17 mouse cellular contexts compared by ENCODE assay signal in the genomic region with DNA sequence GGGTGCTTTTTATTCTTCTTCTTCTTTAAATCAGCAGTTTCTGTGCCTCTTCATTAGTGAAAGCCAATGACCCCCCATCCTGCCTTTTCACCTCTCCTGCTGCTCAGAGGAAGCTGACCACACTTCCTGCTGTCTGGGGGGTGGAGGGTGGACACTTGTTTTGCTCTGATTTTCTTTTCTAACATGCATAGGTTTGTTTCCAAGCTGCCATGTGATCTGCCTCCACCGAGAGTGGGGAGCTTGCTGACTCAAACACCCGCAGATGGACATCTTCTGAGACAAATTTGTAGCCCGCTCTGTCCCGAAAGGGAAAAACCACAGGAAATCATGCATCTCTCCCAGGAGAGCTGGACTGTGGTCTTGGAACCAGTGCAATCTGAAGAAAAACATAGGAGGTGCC.
A peak's percentile ranks its signal among the peaks of the same experiment; 100 is the strongest.
DNase-seq lines count a peak whose midpoint lies in the region.
"Had no signal": no experiment of that assay in that cellular context is flagged by ENCODE, and none has a peak within 500 bp of the region (broad histone marks: within the 10 kb centered on the region; RNA-seq: fewer than 3 reads in every experiment).

No protein-coding gene starts in this region.

- no peak overlapping the region for H3K27ac ChIP-seq in embryonic facial prominence, embryonic 10.5 days (replicated peaks)
- H3K27ac ChIP-seq: limb, embryonic 12.5 days; liver, embryonic 13.5 days had no signal

- H3K27me3 ChIP-seq in embryonic facial prominence, embryonic 10.5 days (replicated peaks; ENCODE audit: low read depth, poor library complexity, severe bottlenecking) = no peaks in the 10 kb centered on the region
- H3K27me3 ChIP-seq: liver, embryonic 13.5 days had no signal

- DNase-seq in adrenal gland, adult 2 months = peak; percentile 19
- DNase-seq in adrenal gland, adult (ENCODE audit: inconsistent age in 2 of 2, low spot score in 1 of 2) = no peak
- peak; percentile 89 for DNase-seq in heart, adult 11 months
- no peak for DNase-seq in heart, postnatal 25 days (ENCODE audit: low spot score)
- DNase-seq in 3134 (ENCODE audit: extremely low read depth, insufficient read length, low spot score) = peak; percentile 14
- peak; percentile 30 to 40 for DNase-seq in kidney, postnatal 36 days
- DNase-seq in embryonic facial prominence, embryonic 10.5 days (ENCODE audit: low spot score) = no peak
- no peak for DNase-seq in ovary, postnatal 36 days (ENCODE audit: low spot score)
- DNase-seq: cerebellum, adult 11 months; cerebellum, postnatal 14 days; gastrocnemius, postnatal 25 days; liver, embryonic 13.5 days; lung, embryonic 14.5 days; lung, postnatal 36 days; retina, postnatal 1 day had no signal

- H3K4me3 ChIP-seq in embryonic facial prominence, embryonic 10.5 days = no peak overlapping the region
- H3K4me3 ChIP-seq: limb, embryonic 12.5 days; liver, embryonic 13.5 days had no signal

- WGBS in embryonic facial prominence, embryonic 10.5 days = 72% methylated on average over 4 of the region's 4 CpGs

- intact Hi-C loops in heart, postnatal 25 days (cut with DNase I) = no loop called here

- peaks cover 6% of the 10 kb centered on the region; the same call in 1 of the 2 replicates for H3K4me1 ChIP-seq in embryonic facial prominence, embryonic 10.5 days
- H3K4me1 ChIP-seq: liver, embryonic 13.5 days had no signal

- H3K9me3 ChIP-seq in embryonic facial prominence, embryonic 10.5 days = no peaks in the 10 kb centered on the region
- H3K9me3 ChIP-seq: limb, embryonic 12.5 days; liver, embryonic 13.5 days had no signal

- no peaks in the 10 kb centered on the region for H3K36me3 ChIP-seq in embryonic facial prominence, embryonic 10.5 days (replicated peaks)
- H3K36me3 ChIP-seq: G1E; limb, embryonic 12.5 days; liver, embryonic 13.5 days had no signal

Comparison
In these comparisons a context has a peak if more than half of its experiments do, and no peak if none do; other contexts are left out.
1. DNase-seq: peak in adrenal gland, adult 2 months (single experiment), heart, adult 11 months (single experiment), 3134 (single experiment) and kidney, postnatal 36 days (2 of 2); none in adrenal gland, adult (0 of 2), heart, postnatal 25 days (single experiment), embryonic facial prominence, embryonic 10.5 days (single experiment) and ovary, postnatal 36 days (single experiment).